In genomic region chr9:102632923-102633537, GRCm38 (mm10) we compare ENCODE assay signal across 7 mouse cellular contexts. TPM values are rescaled to one million over a fixed set of nuclear protein-coding genes. Genes with fewer than 3 reads are reported as not detected.
A peak's percentile ranks its signal among the peaks of the same experiment; 100 is the strongest.
DNase-seq lines count a peak whose midpoint lies in the region; ATAC-seq and TF ChIP-seq lines count a peak whose summit lies in the region.

No protein-coding gene starts in this region.

- H3K4me2 ChIP-seq in forebrain, embryonic 11.5 days (ENCODE audit: low read depth, low read length, severe bottlenecking), result no peak overlapping the region
- no peak overlapping the region for H3K4me2 ChIP-seq in intestine, embryonic 15.5 days (replicated peaks)
- no peak overlapping the region for H3K4me2 ChIP-seq in liver, embryonic 12.5 days
- no peak overlapping the region for H3K4me2 ChIP-seq in neural tube, embryonic 14.5 days (ENCODE audit: low read depth, low read length)

- H3K4me3 ChIP-seq in forebrain, embryonic 11.5 days (ENCODE audit: low read depth, low read length), result no peak overlapping the region
- H3K4me3 ChIP-seq in intestine, embryonic 15.5 days (replicated peaks), result no peak overlapping the region
- no peak overlapping the region for H3K4me3 ChIP-seq in liver, embryonic 12.5 days
- H3K4me3 ChIP-seq in neural tube, embryonic 14.5 days (ENCODE audit: low read depth, low read length), result no peak overlapping the region

- peak; percentile 77 for TF ChIP-seq CTCF in brain, embryonic 14.5 days (IDR thresholded peaks at IDR 0.05; ENCODE audit: borderline replicate concordance, extremely low read depth, insufficient read depth, insufficient read length)

- TF ChIP-seq POLR2A in brain, embryonic 14.5 days (IDR thresholded peaks at IDR 0.05; ENCODE audit: borderline replicate concordance, extremely low read depth, insufficient read depth, insufficient read length, poor library complexity, severe bottlenecking), result no peak

- no peak overlapping the region for H3K27ac ChIP-seq in forebrain, embryonic 11.5 days (ENCODE audit: low read depth, low read length)
- 0 out of 2 replicates have a peak overlapping the region, but pooled peaks have one; percentile 13 for H3K27ac ChIP-seq in intestine, embryonic 15.5 days
- H3K27ac ChIP-seq in liver, embryonic 12.5 days, result no peak overlapping the region
- H3K27ac ChIP-seq in neural tube, embryonic 14.5 days (ENCODE audit: low read depth, low read length), result no peak overlapping the region; the same call in 1 of the 2 replicates

- H3K36me3 ChIP-seq in forebrain, embryonic 11.5 days (ENCODE audit: control insufficient read depth, insufficient read depth, low read length), result no peaks in the 10 kb centered on the region
- H3K36me3 ChIP-seq in intestine, embryonic 15.5 days, result no peaks in the 10 kb centered on the region
- H3K36me3 ChIP-seq in liver, embryonic 12.5 days, result peaks cover 18% of the 10 kb centered on the region; the same call in 1 of the 2 replicates
- H3K36me3 ChIP-seq in neural tube, embryonic 14.5 days (ENCODE audit: control insufficient read depth, insufficient read depth, low read length), result peaks cover 9% of the 10 kb centered on the region

- no peak overlapping the region for H3K9ac ChIP-seq in forebrain, embryonic 11.5 days (ENCODE audit: low read length)
- H3K9ac ChIP-seq in intestine, embryonic 15.5 days, result no peak overlapping the region
- no peak overlapping the region for H3K9ac ChIP-seq in liver, embryonic 12.5 days
- H3K9ac ChIP-seq in neural tube, embryonic 14.5 days (replicated peaks; ENCODE audit: low read depth, low read length), result no peak overlapping the region

- no peaks in the 10 kb centered on the region for H3K9me3 ChIP-seq in forebrain, embryonic 11.5 days (ENCODE audit: control insufficient read depth, low read length)
- H3K9me3 ChIP-seq in intestine, embryonic 15.5 days, result no peaks in the 10 kb centered on the region
- no peaks in the 10 kb centered on the region for H3K9me3 ChIP-seq in liver, embryonic 12.5 days (replicated peaks)
- no peaks in the 10 kb centered on the region for H3K9me3 ChIP-seq in neural tube, embryonic 14.5 days (ENCODE audit: control insufficient read depth, low read length)

- WGBS in forebrain, embryonic 11.5 days, result 65% methylated on average over 1 of the region's 1 CpGs
- WGBS in intestine, embryonic 15.5 days, result 85% methylated on average over 1 of the region's 1 CpGs
- 73% methylated on average over 1 of the region's 1 CpGs for WGBS in liver, embryonic 12.5 days (ENCODE audit: insufficient replicate concordance)
- WGBS in neural tube, embryonic 14.5 days, result 52% methylated on average over 1 of the region's 1 CpGs

- H3K4me1 ChIP-seq in forebrain, embryonic 11.5 days (replicated peaks; ENCODE audit: control insufficient read depth, insufficient read depth, low read length), result no peaks in the 10 kb centered on the region
- peaks cover 6% of the 10 kb centered on the region; the same call in 1 of the 2 replicates for H3K4me1 ChIP-seq in intestine, embryonic 15.5 days (replicated peaks)
- peaks cover 8% of the 10 kb centered on the region for H3K4me1 ChIP-seq in liver, embryonic 12.5 days
- no peaks in the 10 kb centered on the region for H3K4me1 ChIP-seq in neural tube, embryonic 14.5 days (ENCODE audit: control insufficient read depth, insufficient read depth, low read length)

- ATAC-seq in forebrain, embryonic 11.5 days (replicated peaks; ENCODE audit: low FRiP score), result peak; percentile 73; the same call in 1 of the 2 replicates
- peak; percentile 67; the same call in 1 of the 2 replicates for ATAC-seq in intestine, embryonic 15.5 days
- 0 out of 2 replicates have a peak, but pooled peaks have one; percentile 57 for ATAC-seq in liver, embryonic 12.5 days
- peak; percentile 68; the same call in 1 of the 2 replicates for ATAC-seq in neural tube, embryonic 14.5 days (ENCODE audit: low read depth)

- peak; percentile 59 for DNase-seq in urinary bladder, postnatal 14 days (ENCODE audit: low spot score)
- DNase-seq in urinary bladder, postnatal 4 days (ENCODE audit: low spot score in 2 of 2), result no peak
- peak; percentile 89 for DNase-seq in brain, embryonic 14.5 days (ENCODE audit: low read depth)
- DNase-seq in forebrain, embryonic 11.5 days (ENCODE audit: low spot score), result peak; percentile 64

- H3K27me3 ChIP-seq in forebrain, embryonic 11.5 days (ENCODE audit: control insufficient read depth, insufficient read depth, low read length), result no peaks in the 10 kb centered on the region
- no peaks in the 10 kb centered on the region for H3K27me3 ChIP-seq in intestine, embryonic 15.5 days (replicated peaks)
- H3K27me3 ChIP-seq in liver, embryonic 12.5 days (replicated peaks), result no peaks in the 10 kb centered on the region
- no peaks in the 10 kb centered on the region for H3K27me3 ChIP-seq in neural tube, embryonic 14.5 days (ENCODE audit: control insufficient read depth, insufficient read depth, low read length)

RNA-seq across cellular contexts. Expression of gene Cep63, which starts 6.7 kb away (rescaled TPM):
- 21.4 and 23.8 TPM in 2 replicates for polyA plus RNA-seq in brain, embryonic 14.5 days (2012; rRNA removed)
- polyA plus RNA-seq in forebrain, embryonic 11.5 days (2014; fragmentation: Nextera tagmentation; extraction: Ambion mirVana), result 51.4 and 53.2 TPM in 2 replicates
- polyA plus RNA-seq in intestine, embryonic 15.5 days (2015; fragmentation: Nextera tagmentation; extraction: Ambion mirVana), result 42.0 and 47.7 TPM in 2 replicates
- 33.3 and 33.6 TPM in 2 replicates for polyA plus RNA-seq in liver, embryonic 12.5 days (2016; fragmentation: Nextera tagmentation; extraction: Ambion mirVana)
- 33.4 and 37.4 TPM in 2 replicates for polyA plus RNA-seq in neural tube, embryonic 14.5 days (2014; fragmentation: Nextera tagmentation; extraction: Ambion mirVana)

RNA-seq across cellular contexts. Expression of gene Anapc13, which starts 6.9 kb away (rescaled TPM):
- polyA plus RNA-seq in brain, embryonic 14.5 days (2012; rRNA removed), result 125 and 129 TPM in 2 replicates
- polyA plus RNA-seq in forebrain, embryonic 11.5 days (2014; fragmentation: Nextera tagmentation; extraction: Ambion mirVana), result 166 and 173 TPM in 2 replicates
- 194 and 206 TPM in 2 replicates for polyA plus RNA-seq in intestine, embryonic 15.5 days (2015; fragmentation: Nextera tagmentation; extraction: Ambion mirVana)
- polyA plus RNA-seq in liver, embryonic 12.5 days (2016; fragmentation: Nextera tagmentation; extraction: Ambion mirVana), result 105 and 120 TPM in 2 replicates
- polyA plus RNA-seq in neural tube, embryonic 14.5 days (2014; fragmentation: Nextera tagmentation; extraction: Ambion mirVana), result 132 and 160 TPM in 2 replicates

Comparison
In these comparisons a context has a peak if more than half of its experiments do, and no peak if none do; other contexts are left out.
1. DNase-seq: peak in urinary bladder, postnatal 14 days (single experiment), brain, embryonic 14.5 days (single experiment) and forebrain, embryonic 11.5 days (single experiment); none in urinary bladder, postnatal 4 days (0 of 2).
2. Peak in every context shown above with its lines, with median percentiles within 50 percentile points of each other: ATAC-seq.